Mouse (Mus musculus) testis, adult 2 months (tissue): ENCODE measurements around the gene Slc16a11.

ENCODE experiments used
- CTCF ChIP-seq: fragments of 200-500 bp; IDR thresholded peaks from 2 replicates; pipeline ENCODE4 v1.5.1; 2012; ENCODE audit warnings: low read depth, mild to moderate bottlenecking, inconsistent platforms, low read length, moderate library complexity; ENCODE audit not compliant: control insufficient read depth, insufficient read depth, insufficient replicate concordance
- POLR2A ChIP-seq: fragments of 200-500 bp; IDR thresholded peaks from 2 replicates; pipeline ENCODE4 v1.6.1; 2012; ENCODE audit warnings: low read depth, mild to moderate bottlenecking, inconsistent platforms, low read length, moderate library complexity; ENCODE audit not compliant: control insufficient read depth

GRCm38 (mm10) chr11:70234497-70234896, 21.9 kb downstream of the Slc16a11 start:
- TF ChIP-seq CTCF: no peak; the same call in 1 of the 2 replicates
- no peak for TF ChIP-seq POLR2A
